Mouse (Mus musculus): ENCODE measurements around the gene Tor1aip1. TPM values are rescaled to one million over a fixed set of nuclear protein-coding genes. Genes with fewer than 3 reads are reported as not detected.

The Tor1aip1 gene
- total and polyA plus RNA-seq, 2 experiments from 2014 or later: 18.2 to 21.6 TPM

DNA sequence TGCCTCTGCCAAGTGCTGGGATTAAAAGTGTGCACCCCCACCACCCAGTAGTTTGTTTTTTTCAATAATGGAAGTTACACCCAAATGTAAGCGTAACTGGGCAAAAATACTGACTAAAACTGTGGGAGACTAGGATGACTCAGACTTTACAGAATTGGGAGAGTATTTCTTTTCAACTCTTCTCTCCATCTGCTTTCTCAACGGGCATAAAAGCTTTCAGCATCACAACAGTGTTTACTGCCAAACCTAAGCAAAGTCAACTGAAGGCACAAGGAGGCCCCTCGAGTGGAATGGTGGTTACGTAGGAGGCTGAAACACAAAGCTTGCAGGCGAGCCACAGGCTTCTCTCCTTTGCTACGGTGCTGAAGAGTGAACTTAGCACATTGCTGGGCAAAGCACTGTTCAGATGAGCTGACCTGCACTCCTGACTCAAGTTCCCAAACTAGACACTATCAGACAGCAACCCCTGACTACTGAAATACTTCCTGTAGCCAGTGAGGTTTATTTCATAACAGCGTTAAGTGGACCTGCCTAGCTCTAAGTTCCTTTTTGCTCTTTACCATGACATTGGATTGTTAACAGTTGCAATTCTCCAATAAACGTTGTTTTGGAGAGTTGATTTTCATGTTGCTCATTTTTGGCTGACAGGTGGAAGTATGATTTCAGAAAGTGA is 11.3 kb downstream of the Tor1aip1 start:
- Histone ChIP-seq H3K4me3 (ENCODE audit: low read depth, low read length) (no peak overlapping the region), H3K4me1 (ENCODE audit: insufficient read depth, low read length) (no peaks in the 10 kb centered on the region), H3K27me3 (ENCODE audit: insufficient read depth, low read length) (no peaks in the 10 kb centered on the region), H3K36me3 (ENCODE audit: insufficient read depth, low read length) (peaks cover 16% of the 10 kb centered on the region), H3K9me3 (ENCODE audit: low read length) (no peaks in the 10 kb centered on the region), H3K9ac (replicated peaks; ENCODE audit: low read length, poor library complexity, severe bottlenecking) (no peak overlapping the region), H3K27ac (ENCODE audit: low read depth, low read length) (no peak overlapping the region), H3K4me2 (ENCODE audit: low read depth, low read length, poor library complexity, severe bottlenecking) (no peak overlapping the region)
- no peak for DNase-seq (ENCODE audit: low spot score)
- WGBS: 89% methylated on average over 8 of the region's 8 CpGs
- TF ChIP-seq CTCF (IDR thresholded peaks at IDR 0.05): no peak
- ATAC-seq (ENCODE audit: low FRiP score): no peak

GRCm38 (mm10) chr1:156020402-156020801 is 15.9 kb downstream of the Tor1aip1 start:
- no peak overlapping the region for H3K9ac ChIP-seq (replicated peaks; ENCODE audit: low read length, poor library complexity, severe bottlenecking)
- no peaks in the 10 kb centered on the region for H3K4me1 ChIP-seq (ENCODE audit: insufficient read depth, low read length)
- no peak overlapping the region for H3K27ac ChIP-seq (ENCODE audit: low read depth, low read length)
- WGBS: 97% methylated on average over 1 of the region's 1 CpGs
- ATAC-seq (ENCODE audit: low FRiP score) (no peak), DNase-seq (ENCODE audit: low spot score) (no peak)
- no peaks in the 10 kb centered on the region for H3K9me3 ChIP-seq (ENCODE audit: low read length)
- H3K27me3 ChIP-seq (ENCODE audit: insufficient read depth, low read length): no peaks in the 10 kb centered on the region
- H3K4me2 ChIP-seq (ENCODE audit: low read depth, low read length, poor library complexity, severe bottlenecking): no peak overlapping the region
- H3K4me3 ChIP-seq (ENCODE audit: low read depth, low read length): no peak overlapping the region
- peaks cover 18% of the 10 kb centered on the region for H3K36me3 ChIP-seq (ENCODE audit: insufficient read depth, low read length)
- TF ChIP-seq CTCF (IDR thresholded peaks at IDR 0.05): no peak

GRCm38 (mm10) chr1:156019800-156020199 is 16.5 kb downstream of the Tor1aip1 start:
- TF ChIP-seq CTCF (IDR thresholded peaks at IDR 0.05): no peak
- no peaks in the 10 kb centered on the region for H3K27me3 ChIP-seq (ENCODE audit: insufficient read depth, low read length)
- no peaks in the 10 kb centered on the region for H3K9me3 ChIP-seq (ENCODE audit: low read length)
- no peak for DNase-seq (ENCODE audit: low spot score)
- no peak overlapping the region for H3K4me2 ChIP-seq (ENCODE audit: low read depth, low read length, poor library complexity, severe bottlenecking)
- no peak overlapping the region for H3K9ac ChIP-seq (replicated peaks; ENCODE audit: low read length, poor library complexity, severe bottlenecking)
- no peaks in the 10 kb centered on the region for H3K4me1 ChIP-seq (ENCODE audit: insufficient read depth, low read length)
- H3K4me3 ChIP-seq (ENCODE audit: low read depth, low read length): no peak overlapping the region
- H3K27ac ChIP-seq (ENCODE audit: low read depth, low read length): no peak overlapping the region
- no peak for ATAC-seq (ENCODE audit: low FRiP score)
- WGBS: 90% methylated on average over 1 of the region's 1 CpGs
- peaks cover 17% of the 10 kb centered on the region for H3K36me3 ChIP-seq (ENCODE audit: insufficient read depth, low read length)

DNA sequence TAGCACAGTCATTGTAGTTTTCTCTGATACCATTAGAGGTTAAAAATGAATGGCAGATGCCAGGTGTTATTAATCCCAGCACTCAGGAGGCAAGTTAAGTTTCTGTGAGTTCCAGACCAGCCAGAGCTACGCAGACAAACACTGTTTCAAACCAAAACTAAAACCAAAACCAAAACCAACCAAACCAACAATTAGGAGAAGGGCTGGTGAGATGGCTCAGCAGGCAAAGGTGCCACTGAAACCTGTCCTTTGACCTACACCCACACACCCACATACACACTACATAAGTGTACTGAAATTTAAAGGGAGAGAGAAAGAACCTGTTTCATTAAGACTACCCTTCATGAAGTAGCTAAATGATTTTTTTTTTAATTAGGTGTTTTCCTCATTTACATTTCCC is 27.3 kb downstream of the Tor1aip1 start:
- ATAC-seq (ENCODE audit: low FRiP score) (no peak), DNase-seq (ENCODE audit: low spot score) (no peak)
- no peak for TF ChIP-seq CTCF (IDR thresholded peaks at IDR 0.05)
- no peak overlapping the region for H3K27ac ChIP-seq (ENCODE audit: low read depth, low read length)
- H3K4me2 ChIP-seq (ENCODE audit: low read depth, low read length, poor library complexity, severe bottlenecking): no peak overlapping the region
- peaks cover 27% of the 10 kb centered on the region for H3K36me3 ChIP-seq (ENCODE audit: insufficient read depth, low read length)
- H3K27me3 ChIP-seq (ENCODE audit: insufficient read depth, low read length): no peaks in the 10 kb centered on the region
- no peaks in the 10 kb centered on the region for H3K9me3 ChIP-seq (ENCODE audit: low read length)
- H3K4me3 ChIP-seq (ENCODE audit: low read depth, low read length): no peak overlapping the region
- 100% methylated on average over 1 of the region's 1 CpGs for WGBS
- H3K4me1 ChIP-seq (ENCODE audit: insufficient read depth, low read length): no peaks in the 10 kb centered on the region
- H3K9ac ChIP-seq (replicated peaks; ENCODE audit: low read length, poor library complexity, severe bottlenecking): no peak overlapping the region

GRCm38 (mm10) chr1:156005906-156006305 is 30.4 kb downstream of the Tor1aip1 start:
- no peak overlapping the region for H3K9ac ChIP-seq (replicated peaks; ENCODE audit: low read length, poor library complexity, severe bottlenecking)
- no peak for ATAC-seq (ENCODE audit: low FRiP score)
- DNase-seq (ENCODE audit: low spot score): no peak
- no peak overlapping the region for H3K4me3 ChIP-seq (ENCODE audit: low read depth, low read length)
- peaks cover 20% of the 10 kb centered on the region for H3K36me3 ChIP-seq (ENCODE audit: insufficient read depth, low read length)
- 92% methylated on average over 11 of the region's 11 CpGs for WGBS
- H3K4me2 ChIP-seq (ENCODE audit: low read depth, low read length, poor library complexity, severe bottlenecking): no peak overlapping the region
- H3K27ac ChIP-seq (ENCODE audit: low read depth, low read length): no peak overlapping the region
- H3K9me3 ChIP-seq (ENCODE audit: low read length): no peaks in the 10 kb centered on the region
- no peaks in the 10 kb centered on the region for H3K27me3 ChIP-seq (ENCODE audit: insufficient read depth, low read length)
- H3K4me1 ChIP-seq (ENCODE audit: insufficient read depth, low read length): no peaks in the 10 kb centered on the region
- TF ChIP-seq CTCF (IDR thresholded peaks at IDR 0.05): no peak

DNA sequence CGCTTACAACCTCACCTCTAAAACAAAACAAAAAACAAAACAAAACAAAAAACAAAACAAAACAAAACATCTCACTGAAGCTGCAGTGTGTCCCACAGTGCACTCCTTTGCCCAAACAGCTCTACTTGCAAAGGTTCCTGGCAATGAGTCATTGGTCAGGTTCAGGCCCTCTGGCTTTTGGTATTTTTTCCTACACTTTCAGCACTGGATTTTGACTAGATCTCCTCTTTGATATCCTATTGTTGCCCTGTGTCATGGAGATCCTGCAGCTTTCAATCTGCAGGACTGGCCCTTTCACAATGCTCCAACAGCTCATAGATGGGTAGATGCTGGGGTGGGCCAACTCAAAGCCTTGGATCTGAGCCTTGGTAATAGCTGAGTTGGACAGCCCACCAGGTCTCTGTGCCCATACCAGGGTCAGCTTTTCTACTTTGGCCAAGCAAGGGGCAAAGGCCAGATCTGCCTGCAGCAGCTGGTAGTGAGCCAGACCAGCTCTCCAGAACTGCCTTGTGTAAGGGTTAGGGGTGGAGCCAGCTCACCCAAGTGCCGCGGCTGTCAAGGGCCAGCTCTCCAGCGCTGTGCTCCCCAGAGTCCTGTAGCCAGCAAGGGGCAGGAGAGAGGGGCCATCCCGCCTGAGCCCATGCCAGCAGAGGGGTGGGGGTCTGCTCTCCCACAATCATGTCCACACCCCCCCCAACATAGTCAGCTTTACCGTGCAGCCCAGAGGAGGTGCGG is 32.9 kb downstream of the Tor1aip1 start:
- Histone ChIP-seq H3K4me1 (ENCODE audit: insufficient read depth, low read length) (no peaks in the 10 kb centered on the region), H3K27me3 (ENCODE audit: insufficient read depth, low read length) (no peaks in the 10 kb centered on the region), H3K4me2 (ENCODE audit: low read depth, low read length, poor library complexity, severe bottlenecking) (no peak overlapping the region), H3K9ac (replicated peaks; ENCODE audit: low read length, poor library complexity, severe bottlenecking) (no peak overlapping the region), H3K27ac (ENCODE audit: low read depth, low read length) (no peak overlapping the region), H3K9me3 (ENCODE audit: low read length) (no peaks in the 10 kb centered on the region), H3K36me3 (ENCODE audit: insufficient read depth, low read length) (peaks cover 13% of the 10 kb centered on the region), H3K4me3 (ENCODE audit: low read depth, low read length) (no peak overlapping the region)
- TF ChIP-seq CTCF (IDR thresholded peaks at IDR 0.05): no peak
- WGBS: 90% methylated on average over 7 of the region's 7 CpGs
- ATAC-seq (ENCODE audit: low FRiP score): no peak
- no peak for DNase-seq (ENCODE audit: low spot score)
